Comparison of ENCODE assay signal across 26 mouse cellular contexts in genomic region chr16:56008862-56009261, GRCm38 (mm10).
"Had no signal": no experiment of that assay in that cellular context is flagged by ENCODE, and none has a peak within 500 bp of the region (broad histone marks: within the 10 kb centered on the region; RNA-seq: fewer than 3 reads in every experiment).

No protein-coding gene starts in this region.

- H3K27me3 ChIP-seq: embryonic facial prominence, embryonic 12.5 days; embryonic facial prominence, embryonic 13.5 days; embryonic facial prominence, embryonic 15.5 days; forebrain, embryonic 12.5 days; forebrain, embryonic 13.5 days; forebrain, embryonic 15.5 days had no signal

- ATAC-seq: forebrain, embryonic 13.5 days; forebrain, embryonic 14.5 days; forebrain, embryonic 15.5 days; forebrain, embryonic 16.5 days; forebrain, postnatal 0 days had no signal

- H3K9me3 ChIP-seq: embryonic facial prominence, embryonic 12.5 days; embryonic facial prominence, embryonic 13.5 days; embryonic facial prominence, embryonic 15.5 days; forebrain, embryonic 10.5 days; forebrain, embryonic 12.5 days; forebrain, embryonic 13.5 days; forebrain, embryonic 15.5 days; heart, embryonic 10.5 days had no signal

- H3K27ac ChIP-seq: embryonic facial prominence, embryonic 10.5 days; embryonic facial prominence, embryonic 12.5 days; embryonic facial prominence, embryonic 13.5 days; embryonic facial prominence, embryonic 15.5 days; forebrain, embryonic 10.5 days; forebrain, embryonic 12.5 days; forebrain, embryonic 13.5 days; forebrain, embryonic 15.5 days; gastrocnemius, adult 2 months; heart, adult 2 months; heart, embryonic 10.5 days had no signal

- H3K9ac ChIP-seq: embryonic facial prominence, embryonic 12.5 days; embryonic facial prominence, embryonic 13.5 days; embryonic facial prominence, embryonic 15.5 days; forebrain, embryonic 12.5 days; forebrain, embryonic 13.5 days; forebrain, embryonic 15.5 days; forebrain, postnatal 0 days had no signal

- DNase-seq: cerebellum, postnatal 10 days; cerebellum, postnatal 14 days; cerebellum, postnatal 25 days; cerebellum, postnatal 36 days; embryo, embryonic 11 days; forebrain, postnatal 0 days; gastrocnemius, adult 2 months; gastrocnemius, postnatal 10 days; gastrocnemius, postnatal 14 days; gastrocnemius, postnatal 25 days; gastrocnemius, postnatal 36 days; heart, adult 11 months; heart, adult 18-20 months; heart, adult 2 months had no signal

- H3K4me1 ChIP-seq: embryonic facial prominence, embryonic 10.5 days; embryonic facial prominence, embryonic 12.5 days; embryonic facial prominence, embryonic 13.5 days; embryonic facial prominence, embryonic 15.5 days; forebrain, embryonic 10.5 days; forebrain, embryonic 12.5 days; forebrain, embryonic 13.5 days; forebrain, embryonic 15.5 days; heart, embryonic 10.5 days had no signal

- H3K4me3 ChIP-seq: embryonic facial prominence, embryonic 10.5 days; embryonic facial prominence, embryonic 12.5 days; embryonic facial prominence, embryonic 13.5 days; embryonic facial prominence, embryonic 15.5 days; erythroblast, embryonic 14.5 days; forebrain, embryonic 10.5 days; forebrain, embryonic 12.5 days; forebrain, embryonic 13.5 days; forebrain, embryonic 15.5 days; gastrocnemius, adult 2 months; heart, adult 2 months; heart, embryonic 10.5 days had no signal
